Mouse (Mus musculus) left cerebral cortex, adult 11 months (tissue): Measurements from ENCODE around the gene Ubfd1.
"Not testable (repeated sequence)": the region's sequence is repeated elsewhere in the genome, so short reads cannot be mapped to it uniquely, and the experiment has no call there.

Experiments used
- DNase-seq: peaks from one replicate; pipeline ENCODE4 v3.0.0; 2022; ENCODE audit warnings: low spot score

Gene Ubfd1

DNA sequence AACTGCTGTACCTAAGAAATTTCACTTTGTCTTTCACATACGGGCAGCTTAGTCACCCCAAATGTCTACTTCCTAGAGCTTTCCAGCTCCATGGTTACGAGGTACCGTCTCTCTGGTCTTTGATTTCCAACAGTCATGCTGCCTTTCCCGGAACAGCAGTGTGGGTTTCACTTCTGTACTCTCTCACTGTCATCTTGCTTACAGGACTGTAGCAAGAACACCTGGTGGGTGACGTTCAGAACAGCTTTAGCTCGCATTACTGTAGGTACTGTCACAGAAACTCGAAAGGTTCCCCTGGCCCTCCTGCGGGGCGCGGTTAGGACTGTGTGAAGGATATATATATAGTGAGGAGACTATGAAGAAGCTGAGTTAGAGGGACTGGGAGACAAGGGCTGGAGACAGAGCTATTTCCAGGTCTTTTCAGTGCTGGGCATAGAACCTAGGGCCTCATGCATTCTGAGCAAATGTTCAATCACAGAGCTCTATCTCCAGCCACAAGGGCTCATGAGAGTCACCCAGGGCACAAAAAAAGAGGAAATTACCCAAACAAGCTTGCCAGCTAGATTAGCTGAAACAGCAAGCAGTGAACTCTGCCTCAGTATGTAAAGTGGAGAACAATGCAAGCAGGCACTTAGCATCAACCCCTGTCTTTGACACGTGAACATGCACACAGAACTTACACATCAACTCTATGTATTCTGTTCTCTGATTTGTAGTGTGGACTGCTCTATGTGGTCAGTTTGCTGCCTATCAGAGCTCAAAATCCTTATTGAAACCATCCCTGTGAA lies 20.4 kb downstream of the Ubfd1 start:
- no peak for DNase-seq

- no peak for DNase-seq
These were observed 27.8 kb downstream of the Ubfd1 start for GRCm38 (mm10) chr7:122094564-122095330.

DNA sequence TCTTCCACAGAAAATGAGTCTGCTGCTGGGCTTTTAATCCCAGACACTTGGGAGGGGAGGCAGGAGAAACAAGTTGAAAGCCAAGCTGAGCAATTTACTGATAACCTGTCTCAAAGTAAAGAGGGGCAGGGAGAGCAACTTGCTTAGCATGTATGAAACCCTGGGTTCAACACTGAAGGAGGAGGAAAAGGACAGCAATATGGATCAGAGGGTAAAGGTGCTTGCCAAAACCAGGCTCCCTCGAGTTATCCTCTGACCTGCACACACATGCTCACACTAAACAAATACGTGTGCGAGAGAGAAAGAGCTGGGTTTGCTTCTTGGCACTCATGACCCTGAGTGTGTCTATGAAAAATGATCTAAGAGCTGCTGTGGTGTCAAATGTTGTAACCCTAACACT lies 31.0 kb downstream of the Ubfd1 start:
- DNase-seq, result no peak

DNA sequence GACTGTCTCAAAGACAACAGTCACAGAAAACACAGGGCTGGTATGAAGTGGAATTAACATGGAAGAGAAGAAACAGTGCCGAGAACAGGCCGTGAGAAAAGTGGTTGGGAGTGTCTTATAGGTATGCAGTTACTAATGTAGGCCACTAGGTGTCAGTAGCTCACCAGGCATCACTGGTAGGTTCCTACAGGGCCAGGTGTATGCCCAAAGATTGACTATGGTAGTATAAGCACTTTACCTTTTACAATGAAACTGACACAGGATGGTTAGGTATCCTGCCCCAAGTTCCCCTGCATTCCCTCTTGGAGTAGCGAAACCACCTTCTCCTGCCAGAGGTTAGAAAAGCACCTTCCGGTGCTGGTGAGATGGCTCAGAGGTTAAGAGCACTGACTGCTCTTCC lies 32.2 kb downstream of the Ubfd1 start:
- DNase-seq, result no peak

GRCm38 (mm10) chr7:122101014-122101746 lies 34.2 kb downstream of the Ubfd1 start:
- DNase-seq, result not testable (repeated sequence)

- DNase-seq, result peak; percentile 79
These were observed 34.8 kb downstream of the Ubfd1 start, which contains the start of gene Ndufab1 for GRCm38 (mm10) chr7:122101747-122102244. Ndufab1 (minus strand) TSS chr7:122101886.

DNA sequence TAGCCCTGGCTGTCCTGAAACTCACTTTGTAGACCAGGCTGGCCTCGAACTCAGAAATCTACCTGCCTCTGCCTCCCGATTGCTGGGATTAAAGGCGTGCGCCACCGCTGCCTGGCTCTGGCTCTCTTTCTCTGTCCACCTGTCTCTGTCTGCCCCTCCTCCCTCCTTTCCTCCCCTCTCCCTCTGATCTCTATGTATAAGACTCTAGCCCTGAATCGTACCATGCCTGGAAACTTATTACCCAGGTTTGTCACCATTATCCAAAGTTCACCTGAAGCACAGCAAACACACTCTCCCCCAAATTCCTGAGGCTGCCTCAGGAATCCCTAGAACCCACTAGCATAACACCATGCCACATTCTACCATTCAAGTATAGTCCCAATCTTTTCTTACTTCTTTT lies 41.2 kb downstream of the Ubfd1 start:
- no peak for DNase-seq

- DNase-seq, result no peak
These were observed 56.5 kb downstream of the Ubfd1 start for GRCm38 (mm10) chr7:122123518-122123917.

DNA sequence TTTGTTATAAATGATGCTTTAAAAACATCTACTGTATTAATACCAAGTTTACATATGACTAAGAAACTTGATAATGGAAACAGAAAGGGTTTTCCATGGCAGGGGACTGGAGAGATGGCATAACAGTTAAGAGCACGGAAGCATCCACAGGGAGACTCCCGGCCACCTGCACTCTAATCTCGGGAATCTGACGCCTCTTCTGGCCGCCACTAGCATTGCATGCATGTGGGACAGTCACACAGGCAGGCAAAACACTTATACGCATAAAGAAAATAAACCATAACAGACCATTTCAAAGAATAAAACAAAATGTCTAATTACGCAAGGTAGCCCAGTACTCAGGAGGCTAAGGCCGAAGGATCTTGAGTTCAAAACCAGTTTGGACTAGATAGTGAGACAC lies 58.7 kb downstream of the Ubfd1 start:
- DNase-seq, result no peak

DNA sequence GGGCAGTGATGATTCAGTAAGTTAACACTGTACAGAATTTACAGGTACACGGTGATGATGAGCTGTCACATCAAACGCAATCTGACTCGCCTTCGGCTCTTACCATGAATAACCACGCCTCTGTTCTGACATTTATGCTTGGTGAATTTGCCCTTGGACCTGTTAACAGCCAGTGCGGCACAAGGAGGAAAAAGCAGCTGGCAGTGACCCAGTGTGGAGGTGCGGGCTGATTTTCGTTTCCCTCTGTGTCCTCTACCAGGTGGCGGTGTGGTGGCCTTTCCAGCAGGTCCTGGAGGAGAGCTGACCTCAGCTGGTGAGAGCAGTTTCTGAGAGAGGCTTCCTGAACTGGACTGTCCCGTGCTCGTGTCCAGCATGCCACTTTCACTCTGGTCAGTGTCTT lies 60.0 kb downstream of the Ubfd1 start:
- no peak for DNase-seq
